Mouse (Mus musculus): ENCODE measurements at regions not wholly inside any gene's neighbourhood (a gene's known extent, or its start where the extent isn't known, plus 50 kb on each side); places are given as distances from the start of the nearest gene placed in this dataset.
"Not testable (repeated sequence)": the region's sequence is repeated elsewhere in the genome, so short reads cannot be mapped to it uniquely, and the experiment has no call there.

GRCm38 (mm10) chr3:8161997-8162756 lies 1447.7 kb downstream of the Zfp704 start:
- no peak for DNase-seq

- DNase-seq, result no peak
These were observed 1466.9 kb downstream of the Zfp704 start for GRCm38 (mm10) chr3:8143016-8143415.

GRCm38 (mm10) chr3:8142190-8142589 lies 1467.7 kb downstream of the Zfp704 start:
- no peak for DNase-seq

- no peak for DNase-seq
These were observed 1468.2 kb downstream of the Zfp704 start for GRCm38 (mm10) chr3:8141664-8142084.

GRCm38 (mm10) chr3:8123641-8124040 lies 1486.2 kb downstream of the Zfp704 start:
- not testable (repeated sequence) for DNase-seq

- no peak for DNase-seq
These were observed 1486.7 kb downstream of the Zfp704 start for GRCm38 (mm10) chr3:8123141-8123540.

- no peak for DNase-seq
These were observed 1478.0 kb upstream of the 1700008P02Rik start for GRCm38 (mm10) chr3:8098291-8098690.

GRCm38 (mm10) chr3:8084749-8085148 lies 1464.5 kb upstream of the 1700008P02Rik start:
- DNase-seq, result no peak

GRCm38 (mm10) chr3:8053711-8054110 lies 1433.5 kb upstream of the 1700008P02Rik start:
- DNase-seq, result no peak

- DNase-seq, result no peak
These were observed 1430.9 kb upstream of the 1700008P02Rik start for GRCm38 (mm10) chr3:8051167-8051566.

GRCm38 (mm10) chr3:8049706-8050105 lies 1429.5 kb upstream of the 1700008P02Rik start:
- no peak for DNase-seq

GRCm38 (mm10) chr3:8046348-8046747 lies 1426.1 kb upstream of the 1700008P02Rik start:
- no peak for DNase-seq

- no peak for DNase-seq
These were observed 1416.5 kb upstream of the 1700008P02Rik start for GRCm38 (mm10) chr3:8036697-8037096.

- no peak for DNase-seq
These were observed 1415.0 kb upstream of the 1700008P02Rik start for GRCm38 (mm10) chr3:8035091-8035729.

GRCm38 (mm10) chr3:8026325-8027017 lies 1406.2 kb upstream of the 1700008P02Rik start:
- no peak for DNase-seq

GRCm38 (mm10) chr3:8022654-8023053 lies 1402.4 kb upstream of the 1700008P02Rik start:
- no peak for DNase-seq

- DNase-seq, result no peak
These were observed 1397.2 kb upstream of the 1700008P02Rik start for GRCm38 (mm10) chr3:8017489-8017888.

GRCm38 (mm10) chr3:8016945-8017344 lies 1396.7 kb upstream of the 1700008P02Rik start:
- no peak for DNase-seq

GRCm38 (mm10) chr3:8009966-8010365 lies 1389.7 kb upstream of the 1700008P02Rik start:
- DNase-seq, result no peak

- no peak for DNase-seq
These were observed 1386.6 kb upstream of the 1700008P02Rik start for GRCm38 (mm10) chr3:8006708-8007395.

- no peak for DNase-seq
These were observed 1386.0 kb upstream of the 1700008P02Rik start for GRCm38 (mm10) chr3:8006273-8006672.

GRCm38 (mm10) chr3:8005684-8006083 lies 1385.4 kb upstream of the 1700008P02Rik start:
- DNase-seq, result not testable (repeated sequence)

- no peak for DNase-seq
These were observed 1384.0 kb upstream of the 1700008P02Rik start for GRCm38 (mm10) chr3:8004271-8004670.

Measured in cerebellum, adult 8-10 months (tissue).